12 mouse cellular contexts compared by ENCODE assay signal in genomic region chr1:150950046-150950445, GRCm38 (mm10). TPM values are rescaled to one million over a fixed set of nuclear protein-coding genes. Genes with fewer than 3 reads are reported as not detected.
DNase-seq lines count a peak whose midpoint lies in the region; ATAC-seq lines count a peak whose summit lies in the region.
"Had no signal": no experiment of that assay in that cellular context is flagged by ENCODE, and none has a peak within 500 bp of the region (broad histone marks: within the 10 kb centered on the region; RNA-seq: fewer than 3 reads in every experiment).

No protein-coding gene starts in this region.

- no peaks in the 10 kb centered on the region for H3K27me3 ChIP-seq in embryonic facial prominence, embryonic 13.5 days
- H3K27me3 ChIP-seq in limb, embryonic 15.5 days = no peaks in the 10 kb centered on the region
- H3K27me3 ChIP-seq: CH12.LX had no signal

- intact Hi-C loops in heart, postnatal 14 days (cut with DNase I) = no loop called here

- H3K9ac ChIP-seq in embryonic facial prominence, embryonic 13.5 days = no peak overlapping the region
- H3K9ac ChIP-seq in limb, embryonic 15.5 days = no peak overlapping the region

- 13% methylated on average over 3 of the region's 3 CpGs for WGBS in embryonic facial prominence, embryonic 13.5 days
- WGBS in limb, embryonic 15.5 days = 22% methylated on average over 3 of the region's 3 CpGs

- DNase-seq in heart, postnatal 4 days = peak; percentile 30
- no peak for DNase-seq in heart, postnatal 14 days
- DNase-seq in NIH3T3 (ENCODE audit: low read depth) = peak; percentile 3
- DNase-seq in ovary, postnatal 36 days (ENCODE audit: low spot score) = no peak
- DNase-seq in left cerebral cortex, adult 8-10 months (ENCODE audit: low spot score in 2 of 2) = no peak
- no peak for DNase-seq in natural killer cell, adult 2 months (ENCODE audit: low spot score in 2 of 2)
- DNase-seq: cerebellum, adult 8-10 months; heart, postnatal 36 days had no signal

- H3K4me2 ChIP-seq in embryonic facial prominence, embryonic 13.5 days = no peak overlapping the region
- H3K4me2 ChIP-seq in limb, embryonic 15.5 days = no peak overlapping the region

- peaks cover 27% of the 10 kb centered on the region for H3K4me1 ChIP-seq in embryonic facial prominence, embryonic 13.5 days
- peaks cover 19% of the 10 kb centered on the region for H3K4me1 ChIP-seq in limb, embryonic 15.5 days

- no peak overlapping the region for H3K4me3 ChIP-seq in embryonic facial prominence, embryonic 13.5 days
- no peak overlapping the region for H3K4me3 ChIP-seq in limb, embryonic 15.5 days
- H3K4me3 ChIP-seq: myocyte had no signal

- H3K9me3 ChIP-seq in embryonic facial prominence, embryonic 13.5 days = no peaks in the 10 kb centered on the region
- H3K9me3 ChIP-seq in limb, embryonic 15.5 days = no peaks in the 10 kb centered on the region

- H3K27ac ChIP-seq in embryonic facial prominence, embryonic 13.5 days = peak overlapping the region; percentile 23; the same call in 1 of the 2 replicates
- no peak overlapping the region for H3K27ac ChIP-seq in limb, embryonic 15.5 days

- no peaks in the 10 kb centered on the region for H3K36me3 ChIP-seq in embryonic facial prominence, embryonic 13.5 days
- no peaks in the 10 kb centered on the region for H3K36me3 ChIP-seq in limb, embryonic 15.5 days

- ATAC-seq in embryonic facial prominence, embryonic 13.5 days (ENCODE audit: insufficient number of reproducible peaks, insufficient read depth, low FRiP score, low TSS enrichment, low read depth) = no peak
- ATAC-seq in limb, embryonic 15.5 days (ENCODE audit: insufficient number of reproducible peaks, low FRiP score, low TSS enrichment, low read depth) = 0 out of 2 replicates have a peak, but pooled peaks have one; percentile 71

RNA-seq across cellular contexts. Expression of gene Hmcn1, which starts 43.2 kb away (rescaled TPM):
- 10 to 100 TPM; 76.6 to 87.1 TPM for total RNA-seq in heart, postnatal 4 days (2021)
- 10 to 100 TPM; 24.6 to 25.6 TPM for total RNA-seq in heart, postnatal 14 days (2021)
- 38.5 and 39.3 TPM in 2 replicates for polyA plus RNA-seq in embryonic facial prominence, embryonic 13.5 days (2015; fragmentation: Nextera tagmentation; extraction: Ambion mirVana)
- polyA plus RNA-seq in limb, embryonic 15.5 days (2015; fragmentation: Nextera tagmentation; extraction: Ambion mirVana) = 18.7 and 20.4 TPM in 2 replicates
- total RNA-seq in left cerebral cortex, adult 8-10 months (2022) = 1 to 10 TPM; 1.4 to 2.6 (median 2.2) TPM

Comparison
In these comparisons a context has a peak if more than half of its experiments do, and no peak if none do; other contexts are left out.
1. DNase-seq: peak in heart, postnatal 4 days (single experiment) and NIH3T3 (single experiment); none in heart, postnatal 14 days (0 of 2), ovary, postnatal 36 days (single experiment), left cerebral cortex, adult 8-10 months (0 of 2) and natural killer cell, adult 2 months (0 of 2).
2. RNA of gene Hmcn1, which starts 43.2 kb away (total RNA-seq): 76.6 to 87.1 TPM in heart, postnatal 4 days and 24.6 to 25.6 TPM in heart, postnatal 14 days; 1.4 to 2.6 TPM in left cerebral cortex, adult 8-10 months; every median in the first group is over 4 times any median in the second.